Mouse (Mus musculus) c-Kit-positive CD71-positive TER-119-positive erythroid progenitor cells, embryonic 14.5 days (primary cell): ENCODE data around the gene Myrfl.

Experiments used
- DNase-seq: peaks from one replicate; pipeline ENCODE4 v3.0.0-alpha.2; 2013; ENCODE audit warnings: low spot score

Myrfl gene

GRCm38 (mm10) chr10:116759816-116760215 is 136.9 kb downstream of the Myrfl start:
- no peak for DNase-seq

- no peak for DNase-seq
These were observed 140.7 kb downstream of the Myrfl start for GRCm38 (mm10) chr10:116755881-116756581.

- no peak for DNase-seq
These were observed 141.8 kb downstream of the Myrfl start for GRCm38 (mm10) chr10:116754940-116755339.

- DNase-seq = no peak
These were observed 145.8 kb downstream of the Myrfl start for GRCm38 (mm10) chr10:116750895-116751294.

GRCm38 (mm10) chr10:116750062-116750461 is 146.7 kb downstream of the Myrfl start:
- no peak for DNase-seq

GRCm38 (mm10) chr10:116748681-116749080 is 148.0 kb downstream of the Myrfl start:
- no peak for DNase-seq

- no peak for DNase-seq
These were observed 150.3 kb downstream of the Myrfl start for GRCm38 (mm10) chr10:116746281-116747011.

GRCm38 (mm10) chr10:116742696-116743095 is 154.0 kb downstream of the Myrfl start:
- DNase-seq = no peak

- no peak for DNase-seq
These were observed 154.5 kb downstream of the Myrfl start for GRCm38 (mm10) chr10:116742189-116742588.

- no peak for DNase-seq
These were observed 155.4 kb downstream of the Myrfl start for GRCm38 (mm10) chr10:116741343-116741742.

GRCm38 (mm10) chr10:116740073-116740472 is 156.6 kb downstream of the Myrfl start:
- no peak for DNase-seq

GRCm38 (mm10) chr10:116738533-116738932 is 158.2 kb downstream of the Myrfl start:
- DNase-seq = no peak

- DNase-seq = no peak
These were observed 161.1 kb downstream of the Myrfl start for GRCm38 (mm10) chr10:116735607-116736006.

- DNase-seq = no peak
These were observed 163.1 kb downstream of the Myrfl start for GRCm38 (mm10) chr10:116733651-116734050.

GRCm38 (mm10) chr10:116730033-116730652 is 166.6 kb downstream of the Myrfl start:
- DNase-seq = no peak

GRCm38 (mm10) chr10:116728860-116729259 is 167.9 kb downstream of the Myrfl start:
- DNase-seq = no peak

GRCm38 (mm10) chr10:116727702-116728298 is 168.9 kb downstream of the Myrfl start:
- DNase-seq = no peak
